Mouse (Mus musculus) kidney, adult 9 months (tissue): ENCODE measurements at regions not wholly inside any gene's neighbourhood (a gene's known extent, or its start where the extent isn't known, plus 50 kb on each side); places are given as distances from the start of the nearest gene placed in this dataset.

Experiments
- DNase-seq: peaks from one replicate; pipeline ENCODE4 v3.0.0; 2022

DNA sequence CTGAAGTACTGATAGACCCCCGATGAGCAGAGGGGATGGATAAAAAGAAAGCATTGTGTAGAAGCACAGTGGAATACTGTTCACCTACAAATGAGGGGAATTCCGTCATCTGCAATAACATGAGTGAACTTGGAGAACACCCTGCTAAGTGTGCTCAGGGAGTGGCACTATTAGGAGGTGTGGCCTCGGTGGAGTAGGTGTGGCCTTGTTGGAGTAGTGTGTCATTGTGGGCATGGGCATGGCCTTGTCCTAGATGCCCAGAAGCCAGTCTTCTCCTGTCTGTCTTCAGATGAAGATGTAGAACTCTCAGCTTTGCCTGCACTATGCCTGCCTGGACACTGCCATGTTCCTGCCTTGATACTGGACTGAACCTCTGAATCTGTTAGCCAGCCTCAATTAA lies 86.2 kb upstream of the Kl start:
- no peak for DNase-seq

DNA sequence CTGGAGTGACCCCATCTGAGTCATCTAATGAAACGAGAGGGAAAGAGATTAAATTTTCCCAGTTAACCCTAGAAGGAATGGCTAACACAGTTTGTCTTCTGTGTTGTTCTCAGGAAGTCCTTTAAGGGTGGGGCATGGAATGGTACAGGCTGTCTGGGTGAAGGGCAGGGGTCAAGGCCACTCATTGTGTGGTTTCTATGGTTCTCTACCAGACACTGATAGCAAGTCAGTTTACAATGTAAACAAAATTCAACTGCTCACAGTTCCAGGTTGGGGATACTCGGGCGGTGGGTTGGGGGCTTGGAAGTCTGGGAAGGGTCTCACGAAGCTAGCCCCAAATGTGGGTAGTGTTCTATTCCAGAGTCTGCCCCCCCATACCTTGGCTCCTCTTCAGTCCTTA lies 82.5 kb upstream of the Kl start:
- DNase-seq: no peak

DNA sequence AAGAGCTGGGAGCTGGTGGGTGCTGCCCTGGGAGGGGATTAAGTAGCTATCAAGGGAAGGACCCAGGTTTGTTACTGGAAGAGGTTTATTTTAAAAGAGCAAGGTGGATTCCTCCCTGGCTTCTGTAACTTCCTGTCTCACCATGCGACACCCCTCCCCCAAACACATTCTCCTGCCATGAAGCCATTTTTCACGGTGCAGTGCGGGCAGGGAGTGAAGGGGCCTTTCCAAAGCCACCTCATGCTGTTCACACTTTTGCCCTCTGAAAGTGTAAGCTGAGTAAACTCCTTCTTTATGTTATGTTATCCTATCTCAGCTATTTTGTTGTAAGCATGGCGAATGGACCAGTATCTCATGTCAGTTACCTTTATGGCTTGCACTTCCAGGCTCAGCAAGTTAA lies 73.6 kb upstream of the Kl start:
- no peak for DNase-seq

DNA sequence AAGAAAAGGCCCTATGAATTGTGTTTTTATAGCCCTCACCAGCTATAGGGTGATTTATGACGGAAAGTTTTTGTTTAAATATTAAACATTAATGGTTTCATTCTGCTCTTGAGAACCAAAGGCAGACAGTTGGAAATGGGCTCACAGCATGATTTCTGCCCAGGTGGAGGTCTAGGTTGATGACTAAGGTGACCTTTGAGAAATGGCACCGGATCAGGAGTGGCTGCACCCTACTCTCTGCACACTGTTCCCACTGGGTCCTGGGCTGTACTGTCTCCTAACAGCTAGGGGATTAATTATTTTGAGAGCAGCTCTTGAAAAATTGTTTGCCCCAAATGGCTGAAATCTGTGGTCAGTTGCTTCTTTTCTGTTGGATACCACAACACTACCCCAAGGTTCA lies 68.7 kb upstream of the Kl start:
- peak; percentile 57 for DNase-seq

DNA sequence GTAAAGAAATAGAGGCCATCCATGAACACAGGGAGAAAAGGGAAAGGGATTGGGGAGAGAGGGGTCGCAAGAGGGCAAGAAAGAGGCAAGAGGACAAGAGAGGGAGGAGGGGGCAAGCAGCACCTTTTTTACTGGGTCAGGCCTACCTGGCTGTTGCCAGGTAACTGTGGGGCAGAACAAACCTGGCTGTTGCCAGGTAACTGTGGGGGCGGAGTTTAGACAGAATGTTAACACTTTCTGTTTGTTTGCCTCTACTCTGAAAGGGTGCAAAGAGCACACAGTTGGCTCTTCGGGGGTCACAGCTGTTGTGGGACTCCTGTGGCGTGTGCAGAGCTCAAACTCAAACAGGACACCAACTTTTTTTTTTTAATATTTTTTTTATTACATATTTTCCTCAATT lies 62.3 kb upstream of the Kl start:
- peak; percentile 55 for DNase-seq

DNA sequence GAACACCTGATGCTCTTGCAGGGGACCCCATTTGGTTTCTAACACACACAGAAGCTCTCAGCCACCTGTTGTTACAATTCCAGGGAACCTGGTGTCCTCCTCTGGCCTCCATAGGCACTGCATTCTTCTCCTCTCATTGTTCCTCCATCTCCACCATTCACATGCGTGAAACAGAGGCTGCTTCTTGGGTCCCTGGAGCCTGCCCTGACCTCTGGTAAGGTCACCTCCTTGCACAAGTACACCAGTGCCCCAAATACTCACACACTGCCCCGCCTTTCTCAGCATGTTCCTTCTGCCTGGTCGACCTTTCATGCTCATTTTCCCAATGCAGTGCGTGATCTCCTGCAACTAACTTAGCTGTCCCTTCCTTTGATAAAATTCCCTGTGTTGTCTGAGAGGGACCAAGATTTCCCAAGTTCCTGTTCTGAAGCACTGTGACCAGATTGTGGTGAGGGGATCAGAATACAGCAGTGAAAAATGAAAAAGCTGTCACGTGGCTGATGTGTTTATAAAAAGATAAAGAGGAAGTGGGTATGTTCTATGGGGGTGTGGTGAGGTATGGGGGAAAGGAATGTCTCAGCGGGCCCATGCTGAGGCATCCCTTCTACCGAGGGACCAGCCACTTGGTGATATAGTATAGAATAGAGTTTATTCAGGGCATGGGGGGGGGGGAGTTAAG lies 61.0 kb upstream of the Kl start:
- no peak for DNase-seq

DNA sequence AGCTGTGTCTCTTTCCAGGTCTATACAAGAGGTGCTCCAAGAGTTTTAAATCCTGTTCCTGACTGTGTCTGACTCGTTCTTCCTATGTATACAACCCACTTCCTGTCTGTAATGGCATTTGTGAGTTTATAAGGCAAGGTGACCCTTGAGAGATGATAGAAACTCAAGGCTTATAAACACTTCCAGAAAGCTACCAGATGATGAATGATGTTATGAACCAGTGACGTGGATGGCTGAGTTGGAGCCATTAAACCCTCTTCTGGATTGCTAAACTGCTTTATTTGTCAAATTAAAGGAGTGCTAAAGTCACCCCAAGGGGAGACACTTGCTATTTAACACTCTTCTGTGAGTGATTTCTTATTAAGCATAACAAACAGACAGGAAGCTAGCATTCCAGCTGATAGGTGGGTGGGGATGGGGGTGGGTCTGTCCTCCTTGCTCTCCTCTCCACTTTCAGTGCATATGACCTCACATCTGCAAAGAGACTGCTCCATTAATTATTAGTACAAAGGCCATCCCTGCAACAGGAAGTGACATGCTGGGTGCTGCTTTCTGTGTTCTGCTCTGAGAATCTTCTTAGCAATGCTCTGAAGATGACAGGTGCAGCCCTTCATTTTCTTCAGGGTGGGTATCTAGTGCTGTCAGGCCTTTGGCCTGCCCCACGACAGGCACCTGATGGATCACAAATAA lies 58.2 kb upstream of the Kl start:
- DNase-seq: no peak

DNA sequence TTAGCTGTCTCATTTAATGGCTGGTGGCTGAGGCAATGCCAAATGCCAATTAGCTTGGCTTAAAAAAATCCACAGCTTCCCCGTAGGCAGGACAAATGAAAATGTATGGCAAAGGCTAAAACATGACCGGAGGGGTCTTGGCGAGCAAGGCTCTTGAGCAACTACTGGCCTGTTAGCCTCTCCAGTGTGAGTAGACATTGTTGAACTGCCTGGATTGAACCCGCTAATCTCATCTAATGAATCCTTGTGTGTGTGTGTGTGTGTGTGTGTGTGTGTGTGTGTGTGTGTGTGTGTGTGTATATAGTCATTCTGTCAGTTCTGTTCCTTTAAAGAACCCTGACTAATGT lies 57.7 kb upstream of the Kl start:
- DNase-seq: no peak

DNA sequence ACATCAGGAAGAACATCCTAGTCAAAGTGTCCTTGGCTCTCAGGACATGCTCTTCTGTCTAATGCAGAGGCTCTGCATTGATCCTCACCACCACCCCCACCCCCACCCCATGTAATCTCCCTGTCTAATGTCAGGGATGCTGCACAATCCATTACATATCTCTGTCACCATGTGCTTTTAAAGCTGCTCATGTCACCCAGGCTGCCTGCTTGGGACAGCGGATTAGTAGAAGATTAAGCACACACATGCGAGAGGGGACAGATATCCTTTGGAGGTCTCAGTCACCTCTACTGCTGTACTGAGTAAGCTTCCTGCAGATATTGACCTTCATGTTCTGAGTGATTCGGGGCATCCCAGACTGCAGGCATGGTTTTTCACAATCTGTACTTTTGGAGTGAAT lies 50.7 kb upstream of the Kl start:
- DNase-seq: no peak
